Mouse (Mus musculus) 3T3-L1 (cell line): ENCODE results near the gene Dchs1.
A peak's percentile ranks its signal among the peaks of the same experiment; 100 is the strongest.

ENCODE experiments used
- DNase-seq: peaks from one replicate; pipeline ENCODE4 v3.0.0-alpha.2; 2015; ENCODE audit warnings: low read depth, low spot score

Dchs1 gene

GRCm38 (mm10) chr7:105784556-105784955, 2.9 kb downstream of the Dchs1 start:
- DNase-seq = no peak

- DNase-seq = peak; percentile 56
These were observed 3.6 kb downstream of the Dchs1 start for GRCm38 (mm10) chr7:105783861-105784260.

GRCm38 (mm10) chr7:105778553-105779265, 8.7 kb downstream of the Dchs1 start:
- peak; percentile 68 for DNase-seq

GRCm38 (mm10) chr7:105777797-105778552, 9.5 kb downstream of the Dchs1 start:
- DNase-seq = peak; percentile 92

- DNase-seq = no peak
These were observed 10.1 kb downstream of the Dchs1 start for GRCm38 (mm10) chr7:105777316-105777715.

GRCm38 (mm10) chr7:105776026-105776425, 11.4 kb downstream of the Dchs1 start:
- DNase-seq = no peak

- no peak for DNase-seq
These were observed 12.8 kb downstream of the Dchs1 start for GRCm38 (mm10) chr7:105774661-105775060.

GRCm38 (mm10) chr7:105773041-105773440, 14.4 kb downstream of the Dchs1 start:
- no peak for DNase-seq

- DNase-seq = no peak
These were observed 15.1 kb downstream of the Dchs1 start for GRCm38 (mm10) chr7:105772331-105772730.

GRCm38 (mm10) chr7:105769959-105770358, 17.5 kb downstream of the Dchs1 start:
- no peak for DNase-seq

- no peak for DNase-seq
These were observed 19.7 kb downstream of the Dchs1 start for GRCm38 (mm10) chr7:105767729-105768165.

GRCm38 (mm10) chr7:105764331-105764730, 23.1 kb downstream of the Dchs1 start:
- DNase-seq = no peak

- no peak for DNase-seq
These were observed 24.8 kb downstream of the Dchs1 start for GRCm38 (mm10) chr7:105762517-105763270.

- no peak for DNase-seq
These were observed 25.5 kb downstream of the Dchs1 start for GRCm38 (mm10) chr7:105761813-105762484.

GRCm38 (mm10) chr7:105753281-105753680, 34.2 kb downstream of the Dchs1 start:
- no peak for DNase-seq

GRCm38 (mm10) chr7:105752716-105753115, 34.7 kb downstream of the Dchs1 start:
- no peak for DNase-seq

GRCm38 (mm10) chr7:105751491-105752433, 35.7 kb downstream of the Dchs1 start, which contains the start of gene Tpp1:
Gene Tpp1, minus strand, starts transcription at chr7:105752235.
- DNase-seq = peak; percentile 96

- no peak for DNase-seq
These were observed 39.7 kb downstream of the Dchs1 start for GRCm38 (mm10) chr7:105747776-105748175.

- DNase-seq = peak; percentile 91
These were observed 43.4 kb downstream of the Dchs1 start, which contains the start of gene Taf10 for GRCm38 (mm10) chr7:105743926-105744590. Gene Taf10, minus strand, starts transcription at chr7:105744361.
